Mouse (Mus musculus): ENCODE data around the gene Trim65. TPM values are rescaled to one million over a fixed set of nuclear protein-coding genes. Genes with fewer than 3 reads are reported as not detected.
"Not testable (repeated sequence)": the region's sequence is repeated elsewhere in the genome, so short reads cannot be mapped to it uniquely, and the experiment has no call there.

Trim65 gene
- total and polyA plus RNA-seq, 2 experiments from 2014 or later: 2.7 to 5.9 TPM

DNA sequence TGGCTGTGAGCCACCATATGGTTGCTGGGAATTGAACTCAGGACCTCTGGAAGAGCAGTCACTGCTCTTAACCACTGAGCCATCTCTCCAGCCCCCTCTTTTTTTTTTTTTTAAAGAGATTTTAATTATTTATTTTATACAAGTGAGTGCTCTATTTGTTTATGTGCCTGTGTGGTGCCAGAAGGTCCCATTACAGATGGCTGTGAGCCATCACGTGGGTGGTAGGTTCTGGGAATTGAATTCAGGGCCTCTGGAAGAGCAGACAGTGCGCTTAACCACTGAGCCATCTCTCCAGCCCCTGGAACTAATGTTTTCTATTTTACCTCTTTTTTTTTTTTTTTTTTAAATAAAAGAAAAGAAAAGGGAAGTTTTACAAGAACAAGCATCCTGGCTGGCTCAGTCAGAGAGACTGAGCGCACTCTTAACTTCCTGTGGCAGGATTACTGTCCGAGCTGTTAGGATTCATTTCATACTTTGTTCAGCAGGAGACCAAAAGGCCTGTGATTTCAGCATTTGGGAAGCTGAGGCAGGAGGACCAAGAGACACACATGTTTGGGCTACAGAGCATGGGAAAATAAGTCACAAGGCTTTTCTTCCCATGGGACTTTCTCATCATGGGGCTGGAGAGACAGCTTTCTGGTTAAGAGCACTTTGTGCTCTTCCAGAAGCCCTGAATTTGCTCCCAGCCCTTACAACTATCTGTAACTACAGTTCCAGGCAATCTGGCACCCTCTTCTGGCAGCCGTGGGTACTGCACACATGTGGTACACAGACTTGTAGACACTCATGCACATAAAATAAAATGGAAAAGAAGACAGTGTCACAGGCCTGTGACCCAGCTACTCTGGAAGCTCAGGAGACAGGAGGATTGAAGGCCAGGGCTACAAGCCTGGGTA is 34.5 kb downstream of the Trim65 start:
- 0 out of 2 replicates have a peak overlapping the region, but pooled peaks have one; percentile 7 for H3K27ac ChIP-seq (ENCODE audit: low read depth)
- 77% methylated on average over 5 of the region's 5 CpGs for whole genome bisulfite sequencing

DNA sequence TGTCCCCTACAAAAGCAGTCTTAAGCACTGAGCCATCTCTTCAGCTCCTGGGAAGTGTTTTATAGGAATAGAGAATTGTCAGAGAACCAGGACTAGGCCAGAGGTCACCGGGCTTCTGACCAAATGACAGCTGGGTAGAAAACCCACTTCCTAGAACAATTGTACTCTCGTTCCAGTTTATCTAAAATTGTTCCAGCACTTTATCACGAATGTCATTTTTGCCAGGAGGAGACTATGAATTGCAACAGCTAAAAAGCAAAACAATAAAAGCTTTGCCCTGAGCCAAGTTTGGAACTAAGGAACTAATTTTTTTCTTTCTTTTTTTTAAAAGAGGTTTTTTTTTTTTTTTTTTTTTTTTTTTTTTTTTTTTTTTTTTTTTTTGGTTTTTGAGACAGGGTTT is 35.4 kb downstream of the Trim65 start:
- Histone ChIP-seq H3K9me3 (replicated peaks; ENCODE audit: control insufficient read depth, low read length) (no peaks in the 10 kb centered on the region), H3K36me3 (replicated peaks; ENCODE audit: control insufficient read depth, insufficient read depth, low read length) (no peaks in the 10 kb centered on the region), H3K4me2 (ENCODE audit: low read depth, low read length) (no peak overlapping the region), H3K27ac (ENCODE audit: low read depth) (peak overlapping the region; percentile 63), H3K4me1 (ENCODE audit: control insufficient read depth, insufficient read depth) (peaks cover 24% of the 10 kb centered on the region), H3K9ac (replicated peaks; ENCODE audit: low read depth, low read length) (no peak overlapping the region), H3K27me3 (ENCODE audit: control insufficient read depth, insufficient read depth, low read length) (no peaks in the 10 kb centered on the region), H3K4me3 (ENCODE audit: low read depth, low read length) (no peak overlapping the region)
- ATAC-seq (ENCODE audit: insufficient read depth, low read depth): no peak
- 27% methylated on average over 3 of the region's 3 CpGs for WGBS
- peak; percentile 69 for DNase-seq (ENCODE audit: low spot score)
- TF ChIP-seq CTCF (IDR thresholded peaks at IDR 0.05; ENCODE audit: low read depth): no peak
- TF ChIP-seq EP300 (IDR thresholded peaks at IDR 0.05; ENCODE audit: low read depth): no peak

More for the DNA sequence above, 34.5 kb downstream of the Trim65 start:
- Histone ChIP-seq H3K36me3 (replicated peaks; ENCODE audit: control insufficient read depth, insufficient read depth, low read length) (no peaks in the 10 kb centered on the region), H3K4me2 (ENCODE audit: low read depth, low read length) (no peak overlapping the region), H3K9me3 (replicated peaks; ENCODE audit: control insufficient read depth, low read length) (no peaks in the 10 kb centered on the region), H3K9ac (replicated peaks; ENCODE audit: low read depth, low read length) (no peak overlapping the region), H3K4me1 (ENCODE audit: control insufficient read depth, insufficient read depth) (peaks cover 32% of the 10 kb centered on the region), H3K27me3 (ENCODE audit: control insufficient read depth, insufficient read depth, low read length) (no peaks in the 10 kb centered on the region), H3K4me3 (ENCODE audit: low read depth, low read length) (no peak overlapping the region)
- no peak for TF ChIP-seq EP300 (IDR thresholded peaks at IDR 0.05; ENCODE audit: low read depth)
- peak; percentile 42 for TF ChIP-seq CTCF (IDR thresholded peaks at IDR 0.05; ENCODE audit: low read depth)
- DNase-seq (ENCODE audit: low spot score): no peak
- no peak for ATAC-seq (ENCODE audit: insufficient read depth, low read depth)

DNA sequence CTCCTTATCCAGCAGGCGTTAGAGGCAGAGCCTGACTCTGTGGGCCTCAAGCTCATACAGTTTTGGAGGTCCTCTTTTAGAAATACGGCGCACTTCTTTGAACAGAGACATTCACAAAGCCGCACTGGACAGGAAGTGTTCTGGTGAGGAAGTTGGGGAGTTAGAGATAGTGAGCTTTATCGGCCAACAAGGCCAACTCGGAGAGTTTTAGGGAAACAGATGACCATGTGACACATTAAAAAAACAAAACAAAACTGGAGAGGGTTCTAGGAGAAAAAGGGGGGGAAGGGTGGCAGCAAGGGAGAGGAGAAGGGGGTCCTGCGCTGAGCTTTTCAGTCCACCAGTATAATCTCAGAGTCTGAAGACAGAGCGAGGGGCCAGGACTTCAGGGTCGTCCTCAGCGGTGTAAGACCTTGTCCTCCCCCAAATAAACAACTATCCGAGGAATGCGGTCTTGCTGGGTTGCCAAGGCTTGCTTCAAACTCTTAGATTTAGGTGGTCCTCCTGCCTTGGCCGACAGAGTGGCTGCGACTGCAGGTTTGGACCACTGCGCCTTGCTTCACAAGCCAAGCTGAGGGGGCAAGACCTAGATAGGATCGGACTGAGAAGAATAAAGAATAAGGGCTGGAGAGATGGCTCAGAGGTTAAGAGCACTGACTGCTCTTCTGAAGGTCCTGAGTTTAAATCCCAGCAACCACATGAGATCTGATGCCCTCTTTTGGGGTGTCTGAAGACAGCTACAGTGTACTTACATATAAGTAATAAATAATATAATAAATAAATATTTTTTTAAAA is 37.0 kb downstream of the Trim65 start:
- H3K4me1 ChIP-seq (ENCODE audit: control insufficient read depth, insufficient read depth): peaks cover 8% of the 10 kb centered on the region; the same call in 1 of the 2 replicates
- DNase-seq (ENCODE audit: low spot score) (no peak), ATAC-seq (ENCODE audit: insufficient read depth, low read depth) (no peak; the same call in 1 of the 2 replicates)
- TF ChIP-seq EP300 (IDR thresholded peaks at IDR 0.05; ENCODE audit: low read depth) (no peak), CTCF (IDR thresholded peaks at IDR 0.05; ENCODE audit: low read depth) (no peak)
- no peak overlapping the region for H3K4me3 ChIP-seq (ENCODE audit: low read depth, low read length)
- WGBS: 31% methylated on average over 16 of the region's 16 CpGs
- H3K4me2 ChIP-seq (ENCODE audit: low read depth, low read length): no peak overlapping the region
- H3K36me3 ChIP-seq (replicated peaks; ENCODE audit: control insufficient read depth, insufficient read depth, low read length): no peaks in the 10 kb centered on the region
- H3K9ac ChIP-seq (replicated peaks; ENCODE audit: low read depth, low read length): no peak overlapping the region
- peak overlapping the region; percentile 74 for H3K27ac ChIP-seq (ENCODE audit: low read depth)
- no peaks in the 10 kb centered on the region for H3K27me3 ChIP-seq (ENCODE audit: control insufficient read depth, insufficient read depth, low read length)
- no peaks in the 10 kb centered on the region for H3K9me3 ChIP-seq (replicated peaks; ENCODE audit: control insufficient read depth, low read length)

DNA sequence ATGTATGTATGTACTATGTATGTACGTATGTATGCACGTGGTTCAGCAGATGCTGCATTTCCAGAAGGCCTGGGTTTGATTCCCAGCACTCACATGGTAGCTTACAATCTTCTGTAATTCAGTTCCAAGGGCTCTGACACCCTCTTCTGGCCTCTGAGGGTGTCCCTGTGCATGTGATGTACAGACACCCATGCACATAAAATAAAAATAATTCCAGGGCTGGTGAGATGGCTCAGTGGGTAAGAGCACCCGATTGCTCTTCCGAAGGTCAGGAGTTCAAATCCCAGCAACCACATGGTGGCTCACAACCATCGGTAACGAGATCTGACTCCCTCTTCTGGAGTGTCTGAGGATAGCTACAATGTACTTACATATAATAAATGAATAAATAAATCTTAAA is 38.0 kb downstream of the Trim65 start:
- H3K4me2 ChIP-seq (ENCODE audit: low read depth, low read length); H3K4me1 ChIP-seq (ENCODE audit: control insufficient read depth, insufficient read depth); H3K9ac ChIP-seq (replicated peaks; ENCODE audit: low read depth, low read length); H3K9me3 ChIP-seq (replicated peaks; ENCODE audit: control insufficient read depth, low read length); H3K36me3 ChIP-seq (replicated peaks; ENCODE audit: control insufficient read depth, insufficient read depth, low read length); ATAC-seq (ENCODE audit: insufficient read depth, low read depth); DNase-seq (ENCODE audit: low spot score); H3K4me3 ChIP-seq (ENCODE audit: low read depth, low read length); H3K27me3 ChIP-seq (ENCODE audit: control insufficient read depth, insufficient read depth, low read length): not testable (repeated sequence)
- WGBS: 83% methylated on average over 6 of the region's 6 CpGs
- peak overlapping the region; percentile 74; the same call in 1 of the 2 replicates for H3K27ac ChIP-seq (ENCODE audit: low read depth)

DNA sequence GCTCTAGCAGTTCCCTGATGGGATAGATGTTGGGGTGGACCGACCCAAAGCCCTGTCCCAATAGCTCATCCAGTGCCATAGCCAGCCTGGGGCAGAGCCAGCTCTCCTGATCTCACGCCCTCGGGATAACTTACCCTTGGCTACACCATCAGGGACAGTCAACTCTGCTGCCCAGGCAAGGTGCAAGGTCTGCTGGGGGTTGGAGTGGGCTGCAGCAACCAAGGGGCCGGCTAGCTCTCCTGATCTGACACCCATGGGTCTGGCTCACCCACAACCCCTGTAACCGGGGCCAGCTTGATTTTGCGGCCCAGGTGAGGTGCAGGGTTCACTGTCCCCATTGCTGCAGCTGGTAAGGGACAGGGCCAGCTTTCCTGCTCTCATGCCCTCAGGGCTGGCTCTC is 39.3 kb downstream of the Trim65 start:
- Histone ChIP-seq H3K4me1 (ENCODE audit: control insufficient read depth, insufficient read depth) (peaks cover 11% of the 10 kb centered on the region), H3K27ac (ENCODE audit: low read depth) (no peak overlapping the region), H3K27me3 (ENCODE audit: control insufficient read depth, insufficient read depth, low read length) (no peaks in the 10 kb centered on the region), H3K4me2 (ENCODE audit: low read depth, low read length) (no peak overlapping the region), H3K9me3 (replicated peaks; ENCODE audit: control insufficient read depth, low read length) (no peaks in the 10 kb centered on the region), H3K36me3 (replicated peaks; ENCODE audit: control insufficient read depth, insufficient read depth, low read length) (no peaks in the 10 kb centered on the region), H3K9ac (replicated peaks; ENCODE audit: low read depth, low read length) (no peak overlapping the region), H3K4me3 (ENCODE audit: low read depth, low read length) (no peak overlapping the region)
- no peak for TF ChIP-seq EP300 (IDR thresholded peaks at IDR 0.05; ENCODE audit: low read depth)
- no peak for TF ChIP-seq CTCF (IDR thresholded peaks at IDR 0.05; ENCODE audit: low read depth)
- ATAC-seq (ENCODE audit: insufficient read depth, low read depth): no peak
- WGBS: 88% methylated on average over 6 of the region's 6 CpGs
- DNase-seq (ENCODE audit: low spot score): no peak

Measured in heart, postnatal 0 days (tissue).